Mouse (Mus musculus): ENCODE results near the gene Rasgrf2. TPM values are rescaled to one million over a fixed set of nuclear protein-coding genes. Genes with fewer than 3 reads are reported as not detected.

The Rasgrf2 gene
- total and polyA plus RNA-seq, 3 experiments: not detected

DNA sequence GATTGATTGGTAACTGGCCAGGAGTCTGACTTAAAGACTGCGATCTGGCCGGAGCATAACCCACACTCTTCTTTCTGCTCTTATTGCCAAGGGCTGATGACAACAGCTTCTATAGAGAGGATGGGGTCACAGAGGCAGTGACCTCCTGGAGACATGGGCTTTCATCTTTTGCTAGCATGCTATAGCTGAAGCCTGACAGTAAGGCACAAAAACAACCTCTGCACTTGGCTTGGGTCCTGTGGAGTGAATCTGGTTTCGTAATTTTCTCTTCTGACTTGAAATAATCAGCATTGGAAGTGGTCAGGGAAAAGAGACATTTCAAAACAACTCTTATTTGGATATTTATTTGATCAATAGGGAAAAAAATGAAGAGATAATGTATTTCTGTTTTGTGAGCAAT is 160.2 kb downstream of the Rasgrf2 start:
- H3K36me3 ChIP-seq (ENCODE audit: control insufficient read depth in 1 of 2, insufficient read depth in 2 of 2, low read length in 2 of 2): no peaks in the 10 kb centered on the region
- H3K27me3 ChIP-seq (ENCODE audit: control insufficient read depth in 1 of 2, insufficient read depth in 2 of 2, low read length in 2 of 2): peaks cover 0 to 2% of the 10 kb centered on the region in 2 experiments; a peak in 2 of 4 replicates
- H3K9me3 ChIP-seq (replicated peaks; ENCODE audit: insufficient read depth, low read length): no peaks in the 10 kb centered on the region
- no peaks in the 10 kb centered on the region for H3K4me1 ChIP-seq (ENCODE audit: control insufficient read depth in 1 of 2, insufficient read depth in 2 of 2, low read length in 2 of 2)
- TF ChIP-seq NRF1 (IDR thresholded peaks at IDR 0.05; ENCODE audit: insufficient read depth, low read depth, low read length, poor library complexity, severe bottlenecking) (no peak), MEF2A (IDR thresholded peaks at IDR 0.05; ENCODE audit: extremely low read depth, insufficient replicate concordance, low read depth, low read length, poor library complexity, severe bottlenecking) (no peak), ZC3H11A (IDR thresholded peaks at IDR 0.05; ENCODE audit: low read depth, low read length) (no peak)
- DNase-seq (ENCODE audit: low read depth, low spot score): no peak
- H3K9ac ChIP-seq (ENCODE audit: control insufficient read depth, low read depth, low read length, poor library complexity, severe bottlenecking): no peak overlapping the region
- H3K79me2 ChIP-seq (ENCODE audit: control insufficient read depth, insufficient read depth, low read length, poor library complexity): no peaks in the 10 kb centered on the region
- no peak overlapping the region for H3K4me3 ChIP-seq (ENCODE audit: control insufficient read depth in 1 of 2, insufficient read depth in 1 of 2, low read depth in 2 of 2, low read length in 2 of 2)
- no peak overlapping the region for H3K27ac ChIP-seq (ENCODE audit: control insufficient read depth, low read depth, low read length)

DNA sequence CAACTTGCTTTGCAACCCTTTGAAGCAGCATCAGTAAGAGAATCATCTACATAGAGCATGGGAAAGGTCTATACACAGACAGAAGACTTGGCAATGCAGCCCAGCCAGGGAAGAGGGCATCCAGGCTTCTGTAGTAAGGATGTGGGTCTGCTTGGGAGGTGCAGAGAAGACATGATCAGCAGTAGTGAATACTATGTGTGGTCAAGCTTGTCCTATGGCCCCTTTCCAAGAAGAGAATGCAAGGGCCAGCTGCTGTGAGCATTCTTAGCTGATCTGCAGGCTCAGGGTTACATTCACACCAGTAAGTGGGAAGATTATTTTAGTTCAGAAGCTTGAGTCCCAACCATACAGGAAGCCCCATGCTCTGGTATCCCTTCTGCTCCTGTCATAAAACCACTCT is 175.0 kb downstream of the Rasgrf2 start:
- TF ChIP-seq POLR2A (IDR thresholded peaks at IDR 0.05; ENCODE audit: control insufficient read depth in 1 of 2, insufficient read depth in 1 of 2, low read depth in 1 of 2, low read length in 2 of 2, poor library complexity in 1 of 2): no peak
- no peak for TF ChIP-seq CHD2 (IDR thresholded peaks at IDR 0.05; ENCODE audit: low read length)
- TF ChIP-seq E2F4 (IDR thresholded peaks at IDR 0.05; ENCODE audit: borderline replicate concordance, low read depth, low read length): no peak
- no peak for TF ChIP-seq HCFC1 (IDR thresholded peaks at IDR 0.05; ENCODE audit: low read depth, low read length)

DNA sequence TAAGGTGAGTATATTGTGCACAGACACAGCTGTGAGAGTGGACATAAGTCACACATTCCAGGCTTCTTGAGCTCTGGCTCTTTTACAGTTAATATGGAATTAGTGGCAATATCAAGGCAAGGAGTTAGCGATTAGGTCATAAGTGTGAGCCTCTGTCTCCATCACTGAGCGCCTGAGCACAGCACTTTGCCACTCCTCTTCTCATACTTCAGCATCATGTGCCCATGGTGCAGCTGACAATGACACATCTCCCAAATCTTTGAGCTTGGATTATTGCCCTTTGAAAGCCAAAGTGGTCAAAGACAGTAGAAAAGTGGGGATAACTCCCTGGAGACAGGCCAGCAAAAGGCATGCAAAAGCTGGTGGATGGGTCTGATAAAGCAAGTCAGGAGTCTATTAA is 175.8 kb downstream of the Rasgrf2 start:
- Histone ChIP-seq H3K4me1 (ENCODE audit: control insufficient read depth in 1 of 2, insufficient read depth in 2 of 2, low read length in 2 of 2) (no peaks in the 10 kb centered on the region), H3K4me3 (ENCODE audit: control insufficient read depth in 1 of 2, insufficient read depth in 1 of 2, low read depth in 2 of 2, low read length in 2 of 2) (no peak overlapping the region), H3K27me3 (ENCODE audit: control insufficient read depth in 1 of 2, insufficient read depth in 2 of 2, low read length in 2 of 2) (peaks cover 0 to 6% of the 10 kb centered on the region in 2 experiments), H3K27ac (ENCODE audit: control insufficient read depth, low read depth, low read length) (no peak overlapping the region), H3K79me2 (ENCODE audit: control insufficient read depth, insufficient read depth, low read length, poor library complexity) (no peaks in the 10 kb centered on the region), H3K36me3 (ENCODE audit: control insufficient read depth in 1 of 2, insufficient read depth in 2 of 2, low read length in 2 of 2) (no peaks in the 10 kb centered on the region), H3K9me3 (replicated peaks; ENCODE audit: insufficient read depth, low read length) (no peaks in the 10 kb centered on the region), H3K9ac (ENCODE audit: control insufficient read depth, low read depth, low read length, poor library complexity, severe bottlenecking) (no peak overlapping the region)
- TF ChIP-seq TCF12 (IDR thresholded peaks at IDR 0.05; ENCODE audit: low read depth, low read length): no peak
- no peak for TF ChIP-seq MYC (IDR thresholded peaks at IDR 0.05; ENCODE audit: low read depth, low read length)
- no peak for TF ChIP-seq UBTF (IDR thresholded peaks at IDR 0.05; ENCODE audit: borderline replicate concordance, insufficient read depth, low read depth, low read length)
- no peak for TF ChIP-seq POLR2AphosphoS5 (IDR thresholded peaks at IDR 0.05; ENCODE audit: borderline replicate concordance, low read depth, low read length)
- no peak for TF ChIP-seq ZNF384 (IDR thresholded peaks at IDR 0.05; ENCODE audit: low read depth, low read length)
- no peak for TF ChIP-seq TBP (IDR thresholded peaks at IDR 0.05; ENCODE audit: low read depth, low read length)
- no peak for TF ChIP-seq MYB (IDR thresholded peaks at IDR 0.05; ENCODE audit: low read depth, low read length)
- no peak for TF ChIP-seq RCOR1 (IDR thresholded peaks at IDR 0.05; ENCODE audit: low read depth, low read length)
- no peak for TF ChIP-seq BHLHE40 (IDR thresholded peaks at IDR 0.05; ENCODE audit: borderline replicate concordance, low read depth, low read length)
- TF ChIP-seq GABPA (IDR thresholded peaks at IDR 0.05; ENCODE audit: low read depth, low read length): no peak
- TF ChIP-seq ETS1 (IDR thresholded peaks at IDR 0.05; ENCODE audit: low read depth, low read length): no peak
- TF ChIP-seq USF2 (IDR thresholded peaks at IDR 0.05; ENCODE audit: borderline replicate concordance in 1 of 2, insufficient read depth in 1 of 2, low read depth in 1 of 2, low read length in 2 of 2): no peak
- TF ChIP-seq USF1 (IDR thresholded peaks at IDR 0.05; ENCODE audit: low read depth, low read length): no peak
- no peak for TF ChIP-seq CHD1 (IDR thresholded peaks at IDR 0.05; ENCODE audit: low read depth, low read length)
- no peak for TF ChIP-seq HCFC1 (IDR thresholded peaks at IDR 0.05; ENCODE audit: low read depth, low read length)
- TF ChIP-seq MXI1 (IDR thresholded peaks at IDR 0.05; ENCODE audit: low read depth, low read length): no peak
- DNase-seq (ENCODE audit: low read depth, low spot score): no peak

More for the DNA sequence above, 175.0 kb downstream of the Rasgrf2 start:
- Histone ChIP-seq H3K36me3 (ENCODE audit: control insufficient read depth in 1 of 2, insufficient read depth in 2 of 2, low read length in 2 of 2) (no peaks in the 10 kb centered on the region), H3K4me3 (ENCODE audit: control insufficient read depth in 1 of 2, insufficient read depth in 1 of 2, low read depth in 2 of 2, low read length in 2 of 2) (no peak overlapping the region), H3K79me2 (ENCODE audit: control insufficient read depth, insufficient read depth, low read length, poor library complexity) (no peaks in the 10 kb centered on the region), H3K27ac (ENCODE audit: control insufficient read depth, low read depth, low read length) (no peak overlapping the region), H3K4me1 (ENCODE audit: control insufficient read depth in 1 of 2, insufficient read depth in 2 of 2, low read length in 2 of 2) (no peaks in the 10 kb centered on the region), H3K9ac (ENCODE audit: control insufficient read depth, low read depth, low read length, poor library complexity, severe bottlenecking) (no peak overlapping the region), H3K9me3 (replicated peaks; ENCODE audit: insufficient read depth, low read length) (no peaks in the 10 kb centered on the region), H3K27me3 (ENCODE audit: control insufficient read depth in 1 of 2, insufficient read depth in 2 of 2, low read length in 2 of 2) (peaks cover 0 to 6% of the 10 kb centered on the region in 2 experiments)
- no peak for DNase-seq (ENCODE audit: low read depth, low spot score)
